Mouse (Mus musculus): ENCODE results near the gene Kat7.

Gene Kat7

GRCm38 (mm10) chr11:95310007-95310647 is at the start of gene Kat7:
Kat7 (minus strand) TSS chr11:95310246.
- DNase-seq, result peak; percentile 91 to 93

DNA sequence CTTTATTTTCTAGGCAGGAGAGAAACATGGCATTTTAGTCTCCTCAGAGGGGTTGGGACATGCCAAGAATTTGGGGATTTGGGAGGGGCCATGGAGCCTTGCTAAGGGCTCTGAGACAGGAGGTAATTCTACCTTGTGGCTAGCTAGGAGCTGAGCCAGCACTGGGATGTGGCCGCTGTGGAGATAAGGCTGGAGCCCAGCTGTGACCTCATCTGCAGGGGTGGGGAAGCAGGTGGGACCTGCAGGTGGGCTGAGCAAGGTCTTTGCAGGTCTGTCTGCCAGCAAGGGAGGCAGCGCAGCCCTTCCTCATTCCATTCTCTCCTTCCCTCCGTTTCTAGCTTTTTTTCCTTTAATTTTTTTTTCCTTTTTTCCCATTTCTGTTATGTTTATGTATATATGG is 48.2 kb upstream of the Kat7 start:
- DNase-seq, result no peak

GRCm38 (mm10) chr11:95356469-95357273 is 46.6 kb upstream of the Kat7 start:
- DNase-seq, result peak; percentile 86 to 88

- DNase-seq, result no peak
Observed at GRCm38 (mm10) chr11:95356039-95356438, 46.0 kb upstream of the Kat7 start.

DNA sequence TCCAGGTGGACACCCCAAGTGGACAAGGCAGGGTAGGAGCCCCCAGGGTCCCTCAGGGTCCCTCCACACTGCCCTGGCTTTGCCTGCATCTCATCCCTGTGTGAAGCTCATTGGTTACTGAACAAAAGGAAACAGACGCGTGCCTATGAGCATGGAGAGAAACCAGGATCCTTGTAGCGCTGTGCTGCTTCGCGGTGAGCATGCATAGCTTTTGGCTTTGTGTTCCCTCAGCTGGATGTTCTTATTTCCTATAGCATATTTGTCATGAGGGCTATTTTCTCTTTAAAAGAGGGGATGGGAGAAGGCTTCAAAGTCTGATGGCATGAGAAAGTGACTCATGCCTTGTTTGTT is 45.6 kb upstream of the Kat7 start:
- no peak for DNase-seq

DNA sequence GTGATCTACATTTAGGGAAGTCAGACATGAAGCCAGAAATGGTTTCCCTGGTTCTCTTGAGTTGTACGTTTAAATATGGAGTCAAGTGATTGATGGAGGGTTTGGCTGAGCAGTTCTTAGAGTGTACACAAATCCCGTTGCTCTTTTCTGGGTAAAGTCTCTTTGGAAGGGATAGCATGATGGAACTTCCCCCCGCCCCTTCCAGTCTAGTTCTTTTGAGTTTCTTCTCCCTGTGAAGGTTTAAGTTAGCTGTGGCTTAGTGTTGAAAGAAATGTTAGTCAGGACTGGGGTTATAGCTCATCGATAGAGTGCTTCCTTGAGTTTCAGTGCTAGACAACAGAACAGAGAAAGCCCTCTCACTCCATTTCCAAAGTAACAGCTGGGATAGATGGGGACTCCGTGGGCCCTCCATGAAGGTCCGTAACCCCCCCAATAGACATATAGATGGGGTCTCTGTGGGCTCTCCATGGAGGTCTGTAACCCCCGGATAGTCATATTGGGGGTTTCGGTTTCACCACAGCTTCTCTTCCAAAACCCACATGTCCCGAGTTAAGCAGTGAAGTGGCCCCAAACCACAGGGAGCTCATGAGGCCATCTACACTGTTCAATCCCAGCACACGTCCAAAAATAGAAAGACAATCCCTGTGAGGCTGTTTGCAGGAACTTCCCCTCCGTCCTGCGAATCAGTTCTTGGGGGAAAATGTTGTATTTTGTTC is 45.1 kb upstream of the Kat7 start:
- no peak for DNase-seq

- DNase-seq, result peak; percentile 49 to 50
Observed at GRCm38 (mm10) chr11:95354228-95354944, 44.3 kb upstream of the Kat7 start.

DNA sequence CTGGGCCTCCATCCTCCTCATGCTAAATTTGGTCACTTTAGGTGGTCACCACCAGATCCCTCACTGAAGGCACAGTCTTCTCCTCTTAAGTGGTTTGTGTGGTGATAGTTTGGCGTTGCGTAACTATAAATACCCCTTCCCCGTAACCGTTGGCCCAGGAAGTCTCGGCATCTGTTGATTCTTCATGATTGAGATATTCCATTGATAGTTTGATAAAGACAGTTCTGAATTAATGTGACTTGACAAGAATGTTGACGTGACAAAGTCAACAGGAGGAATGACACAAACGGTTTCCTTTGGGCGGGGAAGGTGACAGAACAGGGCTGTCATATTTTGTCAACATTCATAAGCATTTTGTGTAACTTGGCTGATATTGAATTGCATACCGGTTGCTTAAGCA is 43.2 kb upstream of the Kat7 start:
- DNase-seq, result no peak

GRCm38 (mm10) chr11:95352686-95353085 is 42.6 kb upstream of the Kat7 start:
- no peak for DNase-seq

- DNase-seq, result peak in 1 of 2 experiments; percentile 34
Observed at GRCm38 (mm10) chr11:95350960-95351359, 40.9 kb upstream of the Kat7 start.

DNA sequence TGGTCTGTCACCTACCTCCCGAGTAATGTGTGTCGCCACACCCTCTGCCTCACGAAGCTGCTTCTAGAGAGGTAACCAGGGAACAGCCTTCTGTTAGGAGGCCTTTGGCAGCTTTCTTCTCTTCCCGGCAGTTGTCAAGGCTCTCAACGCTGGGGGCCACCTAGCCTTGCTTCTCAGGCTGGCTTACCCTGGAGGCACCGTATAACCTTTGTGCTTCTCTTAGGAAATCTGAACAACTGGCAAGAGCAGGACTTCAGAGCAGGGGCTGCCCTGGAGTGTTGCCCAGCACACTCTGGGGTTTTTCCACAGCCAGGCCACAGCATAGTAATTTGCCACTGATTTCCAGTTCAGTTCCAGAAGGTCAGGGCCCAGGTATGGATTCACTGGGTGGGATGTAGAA is 40.2 kb upstream of the Kat7 start:
- DNase-seq, result no peak

DNA sequence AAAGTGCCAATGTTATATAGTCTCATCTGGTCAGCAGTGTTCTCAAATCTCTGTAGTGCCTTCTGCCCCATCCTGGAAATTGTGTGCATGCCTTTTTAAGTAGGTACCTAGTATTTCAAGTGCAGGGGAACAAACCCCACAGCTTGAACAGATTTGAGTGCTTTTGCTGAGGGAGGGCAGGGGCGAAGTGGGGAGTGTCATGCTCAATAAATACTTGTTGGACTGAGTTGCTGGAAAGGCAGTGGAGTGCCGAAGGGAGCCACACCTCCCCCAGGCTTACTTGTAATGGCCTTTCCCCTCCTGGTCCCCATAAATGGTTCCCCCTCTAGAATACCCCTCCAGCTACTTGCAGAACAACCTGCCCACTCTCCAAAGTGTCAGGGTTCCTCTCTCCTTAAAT is 34.1 kb upstream of the Kat7 start:
- no peak for DNase-seq

DNA sequence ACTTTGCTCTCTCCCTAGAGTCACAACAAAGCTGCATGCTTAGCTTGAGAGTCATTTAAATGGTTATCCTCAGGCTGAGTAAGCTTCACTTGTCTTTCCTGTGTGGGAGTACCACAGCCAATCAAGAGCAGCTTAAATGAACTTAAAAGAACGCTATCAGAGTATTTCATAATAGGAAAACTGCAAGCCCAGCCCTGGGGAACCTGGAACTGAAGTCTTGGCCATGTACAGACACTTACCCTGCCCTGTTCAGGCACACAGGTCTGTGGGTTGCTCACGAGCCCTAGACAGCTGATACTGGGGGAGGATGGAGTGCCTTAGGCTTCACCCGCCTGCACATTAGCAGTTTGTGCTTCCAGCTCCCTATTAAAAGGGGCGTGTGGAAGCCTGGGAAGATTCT is 33.1 kb upstream of the Kat7 start:
- DNase-seq, result no peak

DNA sequence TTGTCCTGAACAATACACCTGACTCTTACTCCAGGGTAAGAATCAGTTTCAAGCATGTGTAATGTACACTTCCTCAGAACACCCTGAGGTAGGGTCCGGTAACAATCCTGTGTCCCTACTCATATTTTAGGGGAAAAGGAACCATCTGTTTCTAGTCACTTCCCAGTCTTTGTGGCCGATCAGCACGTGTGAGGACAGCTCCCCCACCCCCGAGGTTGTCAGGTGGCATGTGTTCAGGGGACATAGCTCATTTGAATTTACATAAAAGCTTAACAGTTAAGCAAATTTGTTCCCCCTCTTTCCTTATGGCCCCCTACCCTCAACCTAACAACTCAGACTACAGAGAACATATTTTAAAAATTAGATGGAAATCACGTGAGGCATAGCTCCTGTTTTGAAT is 30.6 kb upstream of the Kat7 start:
- DNase-seq, result peak; percentile 62 to 67

- no peak for DNase-seq
Observed at GRCm38 (mm10) chr11:95340259-95340658, 30.2 kb upstream of the Kat7 start.

DNA sequence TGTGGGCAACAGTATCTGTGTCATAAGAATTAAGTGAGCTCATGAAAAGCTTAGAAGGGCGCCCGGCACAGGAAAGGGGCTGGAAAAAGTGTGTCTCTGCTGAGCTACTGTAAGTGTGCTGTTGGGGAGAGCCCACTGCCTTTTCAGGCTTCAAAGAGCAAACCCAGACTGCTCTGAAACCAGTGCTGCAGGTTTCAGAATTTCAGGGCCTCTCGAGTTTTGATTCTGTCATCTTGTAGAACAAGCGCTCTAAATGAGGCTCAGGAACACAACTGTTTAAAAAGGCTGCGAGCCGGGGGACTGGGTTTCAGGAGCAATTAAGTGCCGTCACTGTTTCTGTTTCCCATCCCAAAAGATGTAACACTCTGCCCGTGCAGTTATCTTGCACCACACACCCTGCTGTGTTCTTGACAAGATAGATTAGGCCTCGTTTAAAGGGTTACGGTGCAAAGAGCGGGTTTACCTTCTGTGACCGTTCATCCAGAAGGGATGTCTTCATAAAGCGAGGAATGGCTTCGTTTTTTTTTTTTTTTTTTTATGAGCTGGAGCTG is 29.5 kb upstream of the Kat7 start:
- DNase-seq, result no peak

GRCm38 (mm10) chr11:95337846-95338342 is 27.8 kb upstream of the Kat7 start:
- DNase-seq, result peak in 1 of 2 experiments; percentile 27

GRCm38 (mm10) chr11:95337129-95337813 is 27.2 kb upstream of the Kat7 start:
- DNase-seq, result peak; percentile 73 to 76

DNA sequence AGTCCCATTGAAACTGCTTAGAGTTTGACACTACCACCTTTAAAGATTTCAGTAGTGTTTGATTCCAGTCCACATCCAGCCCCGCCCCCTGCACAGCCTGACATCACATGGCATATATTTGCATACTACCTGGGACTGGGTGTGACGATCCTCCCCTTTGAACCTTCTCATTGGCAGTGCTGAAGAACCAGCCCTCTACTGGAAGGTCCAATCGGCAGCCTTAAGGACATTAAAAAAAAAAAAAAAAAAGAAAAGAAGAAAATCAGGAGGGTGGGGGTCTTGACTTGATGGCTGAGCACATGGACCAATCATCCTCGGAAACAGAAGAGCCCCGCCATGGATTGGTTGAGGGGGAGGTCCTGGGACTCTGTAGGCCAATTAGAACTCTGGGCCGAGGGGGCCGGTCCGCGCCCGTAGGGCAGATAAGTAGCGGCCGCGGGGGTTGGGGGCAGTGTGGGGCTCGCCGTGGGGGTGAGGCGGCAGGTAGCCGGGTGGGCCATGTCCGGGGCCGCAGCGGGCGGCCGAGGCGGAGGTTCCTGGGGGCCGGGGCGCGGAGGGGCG is 26.6 kb upstream of the Kat7 start, which contains the start of gene Fam117a:
TSS of gene Fam117a (plus strand) at position 451 of the 561 bp plus-strand sequence.
- DNase-seq, result peak; percentile 91 to 94

DNA sequence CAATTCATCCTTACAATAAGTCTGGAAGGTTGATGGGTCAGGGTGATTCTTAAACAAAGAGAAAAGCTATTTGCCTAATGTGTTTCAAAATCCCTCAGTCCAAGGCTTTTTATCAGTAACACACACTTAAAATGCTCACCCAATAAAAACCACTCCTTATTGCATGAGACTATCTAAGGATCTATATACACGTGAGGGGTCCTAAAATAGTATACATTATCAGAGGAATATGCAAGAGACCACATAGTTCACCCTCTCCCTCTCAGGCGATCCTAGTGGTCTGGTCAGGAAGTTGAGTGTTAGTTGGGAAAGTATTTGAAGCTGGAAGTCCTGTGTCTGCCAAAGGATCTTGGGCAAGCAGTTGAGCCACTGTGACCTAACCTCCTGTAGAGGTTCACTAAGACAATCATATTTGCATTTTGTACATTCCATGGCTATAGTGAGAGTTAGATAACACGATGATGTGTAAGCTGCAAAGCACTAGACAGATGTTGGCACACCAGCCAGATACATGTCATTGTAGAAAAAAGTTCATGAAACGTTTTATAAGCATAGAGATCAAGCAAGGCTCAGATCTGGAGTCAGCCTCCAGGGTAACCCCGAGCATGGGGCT is 24.5 kb upstream of the Kat7 start:
- no peak for DNase-seq

DNA sequence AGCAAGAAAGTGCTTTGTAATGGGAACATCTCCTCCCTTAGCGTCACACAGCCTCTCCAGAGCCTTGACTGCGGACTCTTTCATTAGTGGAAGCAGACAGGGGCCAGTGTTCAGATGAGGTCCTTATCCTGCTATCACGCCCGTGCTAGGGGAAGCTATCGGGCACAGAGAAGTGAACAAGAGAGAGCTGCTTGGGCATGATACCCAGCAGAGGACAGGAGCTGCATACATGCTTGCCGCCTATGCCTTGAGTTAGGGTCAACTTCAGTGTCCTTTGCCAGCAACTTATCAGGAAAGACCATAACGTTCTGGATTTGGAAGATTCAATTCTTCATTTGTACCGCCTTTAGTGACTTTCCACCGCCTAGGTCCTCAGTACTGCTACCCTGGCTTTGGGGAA is 23.8 kb upstream of the Kat7 start:
- DNase-seq, result no peak
